Mouse (Mus musculus) erythroblast, embryonic 14.5 days (primary cell): ENCODE measurements around the gene Setd7.

Source experiments
- GATA1 ChIP-seq: IDR thresholded peaks from 2 replicates; pipeline ENCODE4 v1.6.1; 2012; ENCODE audit warnings: low read length, inconsistent platforms, mixed read lengths
- TAL1 ChIP-seq: IDR thresholded peaks from 3 replicates; pipeline ENCODE4 v1.6.1; 2012; ENCODE audit warnings: low read length, inconsistent platforms, mixed read lengths

DNA sequence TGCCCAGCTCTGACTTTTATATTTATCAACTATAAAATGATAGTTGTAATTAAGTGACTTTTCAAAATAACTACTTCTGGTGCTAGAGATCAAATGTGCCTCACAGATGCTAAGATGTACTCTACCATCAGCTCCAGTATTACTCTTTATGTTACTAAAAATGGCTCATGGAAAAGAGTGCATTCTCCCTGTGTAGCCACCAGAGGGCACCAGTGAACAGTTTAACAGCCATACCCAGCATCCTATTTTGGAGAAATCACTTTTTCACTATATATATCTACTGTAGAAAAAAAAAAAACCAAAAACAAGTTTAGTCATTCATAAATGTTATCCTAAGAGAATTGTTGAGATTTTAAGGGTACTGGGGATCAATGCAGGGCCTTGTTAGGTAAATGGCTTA is 79.6 kb downstream of the Setd7 start:
- no peak for TF ChIP-seq GATA1
- no peak for TF ChIP-seq TAL1
